Mouse (Mus musculus): ENCODE data around the gene Ubtd2.

- no peak for TF ChIP-seq GATA1 (IDR thresholded peaks at IDR 0.05; ENCODE audit: low read length)
- TF ChIP-seq TAL1 (IDR thresholded peaks at IDR 0.05; ENCODE audit: low read length): no peak
Measured at GRCm38 (mm10) chr11:32560015-32560770, 105.0 kb downstream of the Ubtd2 start.
